Mouse (Mus musculus) granulocyte monocyte progenitor cell, adult 5-6 weeks (primary cell): ENCODE measurements around the gene Tnfrsf21. TPM values are rescaled to one million over a fixed set of nuclear protein-coding genes. Genes with fewer than 3 reads are reported as not detected.

ENCODE experiments used
- ATAC-seq: replicated peaks from 2 replicates; pipeline ENCODE4 v1.8.0; 2016; ENCODE audit warnings: mild to moderate bottlenecking, moderate TSS enrichment, inconsistent platforms; ENCODE audit not compliant: poor library complexity, severe bottlenecking
- total RNA-seq, 2 experiments: library from RNA; stranded (forward) in 1 of 2; stranded (reverse) in 1 of 2; fragments of 200-712, 200-1000 nt in 1 of 2; fragments of >200 nt in 1 of 2; fragmentation: Nextera tagmentation in 1 of 2; gene quantifications; 2 replicates each; pipeline ENCODE4 v1.2.3; 2014 to 2017

The Tnfrsf21 gene
- total RNA-seq, 2 experiments from 2014 or later: 53.1 to 54.2 TPM

- ATAC-seq: no peak
Measured at GRCm38 (mm10) chr17:43119446-43119845, 103.1 kb downstream of the Tnfrsf21 start.

GRCm38 (mm10) chr17:43121096-43121495, 104.7 kb downstream of the Tnfrsf21 start:
- no peak for ATAC-seq

- ATAC-seq: peak; percentile 94
Measured at GRCm38 (mm10) chr17:43128305-43128704, 112.0 kb downstream of the Tnfrsf21 start.

GRCm38 (mm10) chr17:43128908-43129533, 112.7 kb downstream of the Tnfrsf21 start:
- ATAC-seq: no peak

GRCm38 (mm10) chr17:43130115-43130869, 113.9 kb downstream of the Tnfrsf21 start:
- ATAC-seq: no peak

GRCm38 (mm10) chr17:43130870-43131264, 114.5 kb downstream of the Tnfrsf21 start:
- ATAC-seq: 0 out of 2 replicates have a peak, but pooled peaks have one; percentile 28

- no peak for ATAC-seq
Measured at GRCm38 (mm10) chr17:43132477-43132876, 116.1 kb downstream of the Tnfrsf21 start.

GRCm38 (mm10) chr17:43133106-43133505, 116.8 kb downstream of the Tnfrsf21 start:
- ATAC-seq: no peak

- ATAC-seq: no peak
Measured at GRCm38 (mm10) chr17:43134991-43135390, 118.6 kb downstream of the Tnfrsf21 start.

- ATAC-seq: no peak
Measured at GRCm38 (mm10) chr17:43135398-43136265, 119.3 kb downstream of the Tnfrsf21 start.

- no peak for ATAC-seq
Measured at GRCm38 (mm10) chr17:43136720-43137119, 120.4 kb downstream of the Tnfrsf21 start.

GRCm38 (mm10) chr17:43137838-43138237, 121.5 kb downstream of the Tnfrsf21 start:
- peak; percentile 74 for ATAC-seq

GRCm38 (mm10) chr17:43138356-43138755, 122.0 kb downstream of the Tnfrsf21 start:
- peak; percentile 79 for ATAC-seq

Other genes starting within 250 kb of the Tnfrsf21 start
- 13.4 and 14.4 TPM in 2 replicates for gene Cd2ap, start 139.9 kb upstream of the Tnfrsf21 start, total RNA-seq (2014; fragmentation: Nextera tagmentation)
- gene Cd2ap, start 139.9 kb upstream of the Tnfrsf21 start, total RNA-seq (2017): 10.6 and 12.1 TPM in 2 replicates